Mouse (Mus musculus) limb, embryonic 15.5 days (tissue): Measurements from ENCODE around the gene Pebp1. TPM values are rescaled to one million over a fixed set of nuclear protein-coding genes. Genes with fewer than 3 reads are reported as not detected.
"Not testable (repeated sequence)": the region's sequence is repeated elsewhere in the genome, so short reads cannot be mapped to it uniquely, and the experiment has no call there.

Experiments used
- ATAC-seq: fragments of 200-750 bp; cut with Nextera tagmentation; 2 replicates; pipeline ENCODE4 v1.8.0; 2017; ENCODE audit warnings: low read depth, moderate TSS enrichment; ENCODE audit not compliant: insufficient number of reproducible peaks, low FRiP score, low TSS enrichment
- H3K27ac ChIP-seq: fragments of 300-500 bp; sonication (generic); 2 replicates; pipeline ENCODE4 v1.5.1; 2015; ENCODE audit warnings: moderate library complexity, mild to moderate bottlenecking, inconsistent platforms
- H3K27me3 ChIP-seq: fragments of 300-500 bp; sonication (generic); 2 replicates; pipeline ENCODE4 v1.6.1; 2015; ENCODE audit warnings: inconsistent platforms
- H3K36me3 ChIP-seq: fragments of 300-500 bp; sonication (generic); 2 replicates; pipeline ENCODE4 v1.6.1; 2015; ENCODE audit warnings: inconsistent platforms
- H3K4me1 ChIP-seq: fragments of 300-500 bp; sonication (generic); 2 replicates; pipeline ENCODE4 v1.6.1; 2015; ENCODE audit warnings: inconsistent platforms
- H3K4me2 ChIP-seq: fragments of 300-500 bp; sonication (generic); 2 replicates; pipeline ENCODE4 v1.6.1; 2015; ENCODE audit warnings: mild to moderate bottlenecking, inconsistent platforms
- H3K4me3 ChIP-seq: fragments of 300-500 bp; sonication (generic); 2 replicates; pipeline ENCODE4 v1.5.1; 2015; ENCODE audit warnings: mild to moderate bottlenecking, inconsistent platforms
- H3K9ac ChIP-seq: fragments of 300-500 bp; sonication (generic); 2 replicates; pipeline ENCODE4 v1.6.1; 2015; ENCODE audit warnings: inconsistent platforms
- H3K9me3 ChIP-seq: fragments of 300-500 bp; sonication (generic); 2 replicates; pipeline ENCODE4 v1.6.1; 2016; ENCODE audit warnings: inconsistent platforms
- WGBS: fragments of 180-500 bp; shearing (Covaris S2); methylation state at CpG from one replicate; pipeline ENCODE4 v1.1.7; 2015; 5-methylcytosine and 5-hydroxymethylcytosine counted together
- polyA plus RNA-seq: library from polyadenylated mRNA; unstranded; fragments of >200 nt; fragmentation: Nextera tagmentation; extraction: Ambion mirVana; gene quantifications from 2 replicates; pipeline ENCODE4 v1.2.1, GENCODE M21; 2015

Pebp1 gene
- polyA plus RNA-seq, 1 experiment from 2014 or later: 645 TPM

DNA sequence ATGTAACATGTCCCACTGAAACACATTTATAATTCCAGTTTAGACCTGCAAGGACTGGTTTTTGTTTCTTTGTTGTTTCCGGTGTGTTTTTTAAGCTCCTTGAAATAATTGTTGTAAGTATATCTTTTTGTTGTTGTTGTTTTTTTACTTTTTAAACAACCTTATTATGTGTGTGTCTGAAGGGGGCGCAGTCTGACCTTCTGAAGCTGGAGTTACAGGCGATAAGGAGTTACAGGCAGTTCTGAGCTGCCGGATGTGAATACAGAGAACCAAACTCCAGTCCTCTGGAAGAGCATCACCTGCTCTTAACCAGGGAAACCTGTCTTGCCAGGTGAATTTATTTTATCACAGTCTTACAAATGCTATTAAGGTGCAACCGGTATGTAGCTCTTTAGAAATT lies 18.3 kb upstream of the Pebp1 start:
- H3K9ac ChIP-seq: no peak overlapping the region
- no peaks in the 10 kb centered on the region for H3K27me3 ChIP-seq
- no peak overlapping the region for H3K4me2 ChIP-seq
- peaks cover 4% of the 10 kb centered on the region; the same call in 1 of the 2 replicates for H3K4me1 ChIP-seq
- no peak overlapping the region for H3K4me3 ChIP-seq
- WGBS: 83% methylated on average over 5 of the region's 5 CpGs
- no peaks in the 10 kb centered on the region for H3K36me3 ChIP-seq
- ATAC-seq: no peak
- no peak overlapping the region for H3K27ac ChIP-seq
- no peaks in the 10 kb centered on the region for H3K9me3 ChIP-seq

DNA sequence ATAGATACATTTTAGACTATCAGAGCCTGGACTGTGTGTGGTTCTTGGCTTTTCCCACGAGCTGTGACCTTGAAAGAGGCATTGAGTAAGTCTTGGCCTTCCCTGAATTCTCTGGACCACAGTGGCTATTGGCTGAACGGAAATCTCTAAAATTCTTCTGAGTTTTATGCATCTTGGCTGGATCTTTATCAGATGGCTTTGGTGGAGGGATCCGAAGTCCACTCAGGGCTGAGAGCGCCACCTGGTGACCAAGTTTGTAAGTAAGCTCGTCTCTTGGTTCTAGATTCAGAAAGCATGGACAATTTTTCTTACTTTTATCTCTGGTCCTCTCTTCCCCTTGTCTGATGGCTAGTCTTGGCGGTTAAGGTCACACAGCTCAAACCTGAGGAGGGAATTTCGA lies 17.5 kb upstream of the Pebp1 start:
- 58% methylated on average over 7 of the region's 7 CpGs for WGBS
- H3K27ac ChIP-seq: no peak overlapping the region
- H3K4me1 ChIP-seq: peaks cover 4% of the 10 kb centered on the region; the same call in 1 of the 2 replicates
- no peak overlapping the region for H3K9ac ChIP-seq
- no peaks in the 10 kb centered on the region for H3K36me3 ChIP-seq
- no peaks in the 10 kb centered on the region for H3K9me3 ChIP-seq
- no peaks in the 10 kb centered on the region for H3K27me3 ChIP-seq
- no peak overlapping the region for H3K4me3 ChIP-seq
- ATAC-seq: no peak
- no peak overlapping the region for H3K4me2 ChIP-seq

DNA sequence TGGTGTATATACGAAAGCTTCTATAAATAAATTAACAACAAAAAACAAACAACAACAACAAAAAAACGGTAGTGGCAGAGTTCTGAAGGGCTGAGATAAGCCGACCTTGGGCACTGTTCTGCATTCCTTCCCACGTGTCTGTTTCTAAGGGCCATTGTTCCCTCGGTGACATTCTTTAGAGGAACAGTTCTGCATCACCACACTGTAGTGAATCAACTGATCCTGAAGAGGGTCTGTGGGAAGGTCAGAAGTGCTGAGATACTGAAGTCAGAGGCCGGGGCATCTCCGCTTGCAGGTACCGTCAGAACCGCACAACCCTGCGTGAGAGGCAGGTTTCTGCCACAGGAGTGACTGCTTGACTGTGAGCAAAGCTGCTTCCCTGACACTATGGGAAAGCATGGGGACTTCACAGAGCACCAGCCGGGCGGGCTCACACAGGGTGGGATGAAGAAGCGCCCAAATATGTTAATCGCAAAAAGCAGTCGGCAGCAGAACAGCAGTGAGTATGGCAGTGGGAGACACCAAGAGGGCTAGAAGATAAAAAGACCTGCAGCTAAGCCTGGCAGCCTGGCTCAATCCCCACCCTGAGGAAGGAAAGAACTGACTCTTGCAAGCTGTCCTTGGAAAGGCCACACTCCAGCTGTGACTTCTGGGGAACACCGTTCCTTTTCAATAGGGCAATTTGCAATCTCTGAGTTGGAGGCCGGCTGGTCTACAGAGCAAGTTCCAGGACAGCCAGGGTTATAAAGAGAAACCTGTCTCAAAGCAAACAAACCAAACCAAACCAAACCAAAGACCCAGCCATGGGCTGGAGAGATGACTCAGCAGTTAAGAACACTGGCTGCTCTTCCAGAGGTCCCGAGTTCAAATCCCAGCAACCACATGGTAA lies 16.5 kb upstream of the Pebp1 start:
- Histone ChIP-seq H3K9me3 (no peaks in the 10 kb centered on the region), H3K27me3 (no peaks in the 10 kb centered on the region), H3K4me1 (peaks cover 4% of the 10 kb centered on the region; the same call in 1 of the 2 replicates), H3K36me3 (no peaks in the 10 kb centered on the region), H3K27ac (no peak overlapping the region), H3K4me2 (no peak overlapping the region), H3K9ac (no peak overlapping the region), H3K4me3 (no peak overlapping the region)
- no peak for ATAC-seq
- 72% methylated on average over 18 of the region's 18 CpGs for WGBS

DNA sequence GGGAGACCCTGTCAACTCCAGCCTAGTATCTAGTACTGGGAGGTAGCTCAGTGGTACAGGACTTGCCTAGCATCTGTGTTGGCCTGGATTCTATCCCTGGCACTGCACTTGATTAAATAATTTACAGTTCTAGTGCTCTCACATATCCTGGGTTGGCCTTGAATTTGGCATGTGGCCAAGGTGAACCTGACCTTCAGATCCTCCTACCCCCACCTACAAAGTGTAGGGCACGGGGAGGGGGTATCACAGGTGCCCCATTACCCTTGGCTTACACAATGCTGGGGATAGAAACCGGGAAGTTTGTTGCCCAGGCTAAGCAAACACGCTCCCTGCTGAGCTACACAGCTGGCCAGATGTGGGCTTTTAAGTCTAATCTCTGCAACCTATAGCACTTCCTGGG lies 15.5 kb upstream of the Pebp1 start:
- Histone ChIP-seq H3K4me3 (no peak overlapping the region), H3K9me3 (no peaks in the 10 kb centered on the region), H3K27ac (no peak overlapping the region), H3K36me3 (no peaks in the 10 kb centered on the region), H3K9ac (no peak overlapping the region), H3K27me3 (no peaks in the 10 kb centered on the region), H3K4me2 (no peak overlapping the region), H3K4me1 (peaks cover 4% of the 10 kb centered on the region; the same call in 1 of the 2 replicates)
- 74% methylated on average over 3 of the region's 3 CpGs for WGBS
- ATAC-seq: peak; percentile 7; the same call in 1 of the 2 replicates

DNA sequence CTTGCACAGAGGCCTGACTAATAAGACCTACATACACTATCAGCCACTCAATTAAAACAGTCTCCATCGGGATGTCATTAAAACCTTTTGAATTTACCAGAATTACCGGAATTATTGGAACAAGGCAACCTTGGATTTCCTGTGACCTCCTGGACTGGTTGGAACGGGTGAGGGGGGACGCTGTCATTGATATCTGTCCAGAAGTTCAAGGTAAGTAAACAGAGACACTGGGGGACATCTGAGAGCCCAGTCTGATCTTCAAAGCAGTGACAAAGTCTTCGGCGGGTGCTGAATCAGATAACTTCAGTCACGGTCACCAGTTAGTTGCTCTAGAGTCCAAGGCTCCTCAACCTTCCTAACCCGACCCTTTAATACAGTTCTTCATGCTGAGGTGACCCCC lies 7.6 kb upstream of the Pebp1 start:
- WGBS: 88% methylated on average over 8 of the region's 8 CpGs
- H3K4me2 ChIP-seq: no peak overlapping the region
- no peaks in the 10 kb centered on the region; the same call in 1 of the 2 replicates for H3K9me3 ChIP-seq
- no peak for ATAC-seq
- H3K4me1 ChIP-seq: no peaks in the 10 kb centered on the region
- H3K27me3 ChIP-seq: no peaks in the 10 kb centered on the region
- H3K27ac ChIP-seq: no peak overlapping the region
- no peaks in the 10 kb centered on the region for H3K36me3 ChIP-seq
- no peak overlapping the region for H3K9ac ChIP-seq
- no peak overlapping the region for H3K4me3 ChIP-seq

DNA sequence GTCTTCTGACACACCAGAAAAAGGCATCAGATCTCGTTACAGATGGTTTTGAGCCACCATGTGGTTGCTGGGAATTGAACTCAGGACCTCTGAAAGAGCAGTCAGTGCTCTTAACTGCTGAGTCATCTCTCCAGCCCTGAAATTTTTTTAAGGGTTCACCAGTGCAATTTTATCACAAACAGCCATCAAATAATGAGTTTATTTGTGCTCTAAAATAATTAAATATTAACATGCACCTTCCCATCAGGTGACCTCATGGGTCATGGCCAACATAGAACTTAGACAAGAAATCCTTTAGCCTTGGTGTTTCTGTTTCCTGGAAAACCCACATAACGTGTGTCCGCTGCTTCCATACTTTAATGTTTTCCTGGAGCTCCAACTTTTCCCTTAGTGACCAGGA lies 6.4 kb upstream of the Pebp1 start:
- 81% methylated on average over 3 of the region's 3 CpGs for whole genome bisulfite sequencing
- ATAC-seq, H3K9me3 ChIP-seq, H3K9ac ChIP-seq, H3K4me3 ChIP-seq, H3K27me3 ChIP-seq, H3K36me3 ChIP-seq, H3K4me2 ChIP-seq, H3K4me1 ChIP-seq, H3K27ac ChIP-seq: not testable (repeated sequence)

DNA sequence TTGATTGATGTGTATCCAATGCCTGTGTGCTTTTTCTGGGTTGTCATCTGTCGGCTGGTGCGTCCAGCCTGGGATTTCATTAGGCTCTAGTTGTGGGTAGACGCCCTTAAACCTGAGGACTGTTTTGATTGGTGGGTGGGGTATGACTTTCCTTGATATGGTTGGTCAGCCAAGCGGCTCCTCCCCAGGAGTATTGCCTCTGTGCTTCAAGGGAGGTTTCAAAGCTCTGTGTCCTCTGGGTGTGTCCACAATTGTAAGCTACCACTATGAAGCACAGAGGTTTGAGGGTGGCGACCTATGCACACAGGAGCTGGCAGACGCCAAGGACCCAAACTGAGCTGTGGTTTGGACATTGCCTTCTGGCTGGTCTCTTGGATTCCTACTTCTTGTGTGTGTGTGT lies 5.1 kb upstream of the Pebp1 start:
- no peaks in the 10 kb centered on the region for H3K36me3 ChIP-seq
- ATAC-seq: no peak

DNA sequence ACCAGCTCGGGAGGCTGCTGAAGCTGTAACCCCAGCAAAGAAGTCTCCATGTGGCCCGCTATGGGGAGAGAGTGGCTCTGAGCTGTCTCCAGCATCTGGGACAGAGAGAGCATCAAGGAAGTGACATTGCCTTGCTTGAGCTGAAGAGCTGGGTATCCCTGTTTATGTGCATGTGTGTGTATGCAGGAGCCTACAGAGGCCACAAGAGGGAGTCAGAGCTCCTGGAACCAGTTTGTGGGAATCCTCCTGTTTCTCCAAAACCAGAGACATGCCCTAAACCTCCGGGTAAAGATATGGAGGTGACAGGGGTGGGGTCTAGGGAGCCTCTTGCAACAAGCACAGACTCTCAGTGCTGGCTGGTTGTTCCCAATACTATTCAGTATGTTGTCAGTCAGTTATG lies 3.9 kb upstream of the Pebp1 start:
- H3K36me3 ChIP-seq: no peaks in the 10 kb centered on the region
- 75% methylated on average over 3 of the region's 3 CpGs for WGBS
- H3K4me1 ChIP-seq: peaks cover 12% of the 10 kb centered on the region
- H3K9me3 ChIP-seq: no peaks in the 10 kb centered on the region; the same call in 1 of the 2 replicates
- no peak overlapping the region for H3K4me3 ChIP-seq
- H3K9ac ChIP-seq: no peak overlapping the region
- H3K27ac ChIP-seq: no peak overlapping the region
- H3K27me3 ChIP-seq: no peaks in the 10 kb centered on the region
- no peak overlapping the region for H3K4me2 ChIP-seq
- no peak for ATAC-seq

More for the DNA sequence above, 5.1 kb upstream of the Pebp1 start:
- no peak overlapping the region for H3K4me3 ChIP-seq
- 69% methylated on average over 6 of the region's 6 CpGs for WGBS
- no peaks in the 10 kb centered on the region; the same call in 1 of the 2 replicates for H3K9me3 ChIP-seq
- H3K9ac ChIP-seq: no peak overlapping the region
- H3K27me3 ChIP-seq: no peaks in the 10 kb centered on the region
- H3K4me1 ChIP-seq: peaks cover 9% of the 10 kb centered on the region
- no peak overlapping the region for H3K27ac ChIP-seq
- H3K4me2 ChIP-seq: no peak overlapping the region

DNA sequence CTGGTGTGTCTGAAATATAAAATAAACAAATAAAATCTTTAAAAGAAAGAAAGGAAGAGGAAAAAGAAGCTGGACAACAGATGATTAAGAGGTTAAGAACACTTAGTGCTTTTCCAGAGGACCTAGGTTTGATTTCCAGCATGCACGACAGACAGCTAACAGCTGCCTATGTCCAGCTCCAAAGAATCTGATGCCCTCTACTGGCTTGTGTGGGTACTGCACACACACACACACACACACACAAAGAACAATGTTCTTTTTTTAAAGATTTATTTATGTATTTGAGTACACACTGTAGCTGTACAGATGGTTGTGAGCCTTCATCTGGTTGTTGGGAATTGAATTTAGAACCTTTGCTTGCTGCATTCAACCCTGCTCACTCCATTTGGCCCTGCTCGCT lies 2.7 kb upstream of the Pebp1 start:
- Histone ChIP-seq H3K27ac (no peak overlapping the region), H3K9ac (no peak overlapping the region), H3K4me2 (no peak overlapping the region), H3K36me3 (peaks cover 3% of the 10 kb centered on the region; the same call in 1 of the 2 replicates), H3K9me3 (no peaks in the 10 kb centered on the region; the same call in 1 of the 2 replicates), H3K4me1 (peaks cover 20% of the 10 kb centered on the region), H3K4me3 (no peak overlapping the region), H3K27me3 (no peaks in the 10 kb centered on the region)
- WGBS: 90% methylated on average over 2 of the region's 2 CpGs
- no peak for ATAC-seq

DNA sequence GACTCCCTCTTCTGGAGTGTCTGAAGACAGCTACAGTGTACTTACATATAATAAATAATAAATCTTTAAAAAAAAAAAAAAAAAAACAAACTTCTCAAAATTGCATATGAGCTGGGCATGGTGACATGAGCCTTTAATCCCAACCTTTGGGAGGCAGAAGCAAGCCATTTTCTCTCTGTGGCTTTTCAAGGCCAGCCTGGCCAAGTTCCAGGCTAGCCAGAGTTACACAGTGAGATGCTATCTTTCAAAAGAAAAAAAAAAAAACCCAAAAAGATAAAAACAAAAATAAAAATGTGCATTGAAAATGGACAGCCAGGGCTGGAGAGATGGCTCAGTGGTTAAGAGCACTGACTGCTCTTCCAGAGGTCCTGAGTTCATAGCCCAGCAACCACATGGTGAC lies 2.2 kb upstream of the Pebp1 start:
- Histone ChIP-seq H3K4me2 (no peak overlapping the region), H3K36me3 (peaks cover 5% of the 10 kb centered on the region), H3K4me3 (no peak overlapping the region), H3K27me3 (no peaks in the 10 kb centered on the region), H3K9ac (no peak overlapping the region), H3K4me1 (peaks cover 22% of the 10 kb centered on the region), H3K9me3 (no peaks in the 10 kb centered on the region; the same call in 1 of the 2 replicates), H3K27ac (no peak overlapping the region)
- ATAC-seq: no peak

DNA sequence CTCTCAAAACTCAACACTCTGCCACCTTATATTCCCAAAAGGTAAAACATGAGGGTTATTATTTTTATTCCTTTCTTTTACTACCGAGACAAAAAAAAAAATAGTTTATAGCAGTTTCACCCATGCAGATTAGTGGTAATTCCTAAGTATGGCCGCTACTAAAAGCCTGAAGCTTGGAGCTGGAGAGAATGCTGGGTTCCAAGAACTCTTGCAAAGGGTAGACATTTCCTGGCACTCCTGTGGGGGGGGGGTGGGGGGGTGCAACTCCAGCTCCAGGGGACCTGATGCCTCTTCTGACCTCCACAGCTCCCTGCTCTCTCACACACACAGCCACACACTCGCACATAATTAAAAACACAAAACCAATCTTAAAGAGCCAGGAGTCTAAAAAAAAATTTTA lies 1.1 kb downstream of the Pebp1 start:
- H3K27ac ChIP-seq: no peak overlapping the region
- H3K9me3 ChIP-seq: no peaks in the 10 kb centered on the region; the same call in 1 of the 2 replicates
- peak overlapping the region; percentile 64 for H3K9ac ChIP-seq
- H3K4me2 ChIP-seq: peak overlapping the region; percentile 68
- H3K4me3 ChIP-seq: peak overlapping the region; percentile 58
- peaks cover 29% of the 10 kb centered on the region for H3K36me3 ChIP-seq
- no peak for ATAC-seq
- WGBS: 22% methylated on average over 3 of the region's 3 CpGs
- H3K27me3 ChIP-seq: no peaks in the 10 kb centered on the region
- H3K4me1 ChIP-seq: peaks cover 23% of the 10 kb centered on the region

DNA sequence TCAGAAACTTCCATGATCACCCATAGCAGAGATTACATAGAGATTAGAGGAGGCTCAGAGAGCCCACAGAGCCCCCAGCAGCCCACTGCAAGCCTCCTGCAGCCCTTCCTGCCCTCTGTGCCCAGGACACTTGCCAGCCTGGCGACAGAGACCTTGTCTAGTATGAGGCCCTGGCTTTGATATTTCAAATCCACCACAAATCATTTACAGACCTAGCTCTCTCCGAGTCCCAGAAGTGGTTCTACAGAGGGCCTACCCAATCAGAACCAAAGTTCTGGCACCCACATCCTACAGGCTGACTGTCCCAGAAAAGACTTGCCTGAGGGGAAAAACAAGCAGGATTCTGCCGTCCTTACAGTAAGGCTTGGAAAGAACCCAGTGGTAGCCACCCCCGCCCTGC lies 2.2 kb downstream of the Pebp1 start:
- peaks cover 23% of the 10 kb centered on the region for H3K4me1 ChIP-seq
- H3K27me3 ChIP-seq: no peaks in the 10 kb centered on the region
- H3K4me2 ChIP-seq: no peak overlapping the region
- no peaks in the 10 kb centered on the region; the same call in 1 of the 2 replicates for H3K9me3 ChIP-seq
- 69% methylated on average over 4 of the region's 4 CpGs for WGBS
- H3K4me3 ChIP-seq: no peak overlapping the region
- no peak for ATAC-seq
- H3K27ac ChIP-seq: no peak overlapping the region
- H3K9ac ChIP-seq: no peak overlapping the region
- peaks cover 35% of the 10 kb centered on the region for H3K36me3 ChIP-seq
